Mouse (Mus musculus): ENCODE measurements around the gene Scamp1. TPM values are rescaled to one million over a fixed set of nuclear protein-coding genes. Genes with fewer than 3 reads are reported as not detected.

The Scamp1 gene
- total RNA-seq, 4 experiments from 2014 or later: 179 to 217 (median 192) TPM

DNA sequence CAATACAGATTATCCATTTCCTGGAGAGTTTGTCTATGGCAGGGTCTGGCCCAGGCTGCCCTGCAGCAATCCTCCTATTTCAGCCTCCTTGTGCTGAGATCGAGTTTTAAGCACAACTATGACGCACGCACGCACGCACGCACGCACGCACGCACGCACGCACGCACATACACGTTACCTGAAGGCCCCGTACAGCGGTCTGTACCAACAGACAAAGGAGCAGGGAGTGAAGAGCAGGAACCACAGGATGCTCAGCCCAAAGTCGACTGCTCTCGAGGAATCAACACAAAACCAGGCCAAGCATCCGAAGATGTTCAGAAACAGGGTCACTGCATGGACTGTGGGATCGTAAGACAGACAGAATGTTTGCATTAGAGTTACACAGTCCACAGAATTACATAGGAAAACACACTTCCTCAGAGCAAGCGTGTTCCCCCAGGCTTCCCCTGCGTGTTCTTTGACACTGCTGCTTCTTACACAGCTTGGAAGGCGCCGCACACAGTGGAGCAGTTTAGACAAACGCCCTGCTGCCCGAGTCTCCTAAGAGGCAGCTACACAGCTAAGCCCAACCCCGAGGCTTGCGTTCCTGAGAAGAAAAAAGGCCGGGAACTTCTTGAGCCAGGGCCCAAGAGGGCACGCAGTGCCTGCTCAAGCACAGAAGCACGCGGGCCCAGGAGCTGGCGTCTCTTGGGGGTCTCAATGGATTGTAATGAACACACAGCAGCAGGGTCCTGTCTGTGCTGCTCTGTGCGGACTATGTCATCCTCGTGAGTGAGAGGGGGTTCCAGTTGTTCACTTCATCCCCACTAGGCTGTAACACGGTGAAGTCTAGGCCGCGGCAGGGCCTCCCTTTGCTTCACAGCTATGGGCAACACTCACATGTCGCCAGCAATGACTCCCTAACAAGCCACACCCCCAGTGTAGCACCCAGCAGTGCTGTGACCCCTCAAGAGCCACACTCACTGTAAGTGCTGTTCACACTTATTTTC is 60.6 kb downstream of the Scamp1 start:
- DNase-seq (ENCODE audit: low spot score in 2 of 2): no peak

DNA sequence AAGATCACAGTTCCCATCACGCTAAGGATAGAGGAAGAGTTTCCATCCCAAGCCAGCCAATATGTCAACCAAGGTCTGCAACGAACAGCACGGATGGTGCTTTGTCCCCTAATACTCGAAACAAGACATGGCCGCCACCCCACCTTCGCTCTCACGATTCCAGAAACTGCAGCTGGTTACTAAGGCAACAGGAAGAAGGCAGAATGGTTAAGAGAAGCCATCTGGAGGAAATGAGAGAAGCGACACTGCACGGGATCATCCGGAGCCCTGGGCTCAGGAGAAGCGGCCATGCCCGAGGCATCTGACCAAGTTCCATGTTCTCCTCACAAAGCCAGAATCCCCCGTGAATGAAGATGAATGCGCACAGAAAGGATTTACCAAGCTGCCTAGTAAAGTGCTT is 62.0 kb downstream of the Scamp1 start:
- DNase-seq (ENCODE audit: low spot score in 2 of 2): peak in 1 of 2 experiments; percentile 23

DNA sequence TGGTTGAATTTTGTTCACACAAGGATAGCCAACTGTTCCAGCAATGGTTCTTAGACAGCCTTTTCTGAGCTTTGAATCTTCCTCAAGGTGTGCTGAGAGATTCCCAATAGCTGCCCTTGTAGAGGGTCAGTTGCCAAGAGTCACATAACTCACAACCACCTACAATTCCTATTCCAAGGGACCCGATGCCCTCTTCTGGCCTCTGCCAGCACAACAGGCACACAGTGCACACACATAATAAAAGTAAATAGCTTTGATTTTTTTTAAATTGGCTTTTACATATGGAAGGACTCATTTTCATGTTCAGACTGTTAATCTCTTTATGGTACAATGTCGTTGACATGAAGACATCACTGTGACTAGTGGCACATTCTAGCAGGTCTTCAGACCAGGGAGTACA is 72.9 kb downstream of the Scamp1 start:
- no peak for DNase-seq (ENCODE audit: low spot score in 2 of 2)

DNA sequence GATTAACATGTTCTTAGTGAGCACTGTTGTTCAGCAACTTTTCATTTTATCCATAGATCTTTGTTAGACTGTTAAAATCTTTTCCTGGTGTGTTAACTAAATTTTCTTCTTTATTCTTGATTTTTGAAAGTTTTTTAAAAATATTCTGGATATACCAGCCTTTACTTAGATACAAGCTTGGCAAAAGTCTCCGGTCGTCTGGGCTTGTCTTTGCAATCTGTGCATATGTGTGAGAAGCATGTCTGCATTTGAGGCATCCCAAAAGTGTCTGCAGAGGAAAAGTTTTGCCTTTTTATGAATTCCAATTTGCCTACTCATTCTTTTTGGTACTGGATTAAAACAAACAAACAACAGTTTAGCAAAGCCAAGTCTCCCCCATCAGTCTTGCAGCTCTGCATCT is 73.5 kb downstream of the Scamp1 start:
- no peak for DNase-seq (ENCODE audit: low spot score in 2 of 2)

DNA sequence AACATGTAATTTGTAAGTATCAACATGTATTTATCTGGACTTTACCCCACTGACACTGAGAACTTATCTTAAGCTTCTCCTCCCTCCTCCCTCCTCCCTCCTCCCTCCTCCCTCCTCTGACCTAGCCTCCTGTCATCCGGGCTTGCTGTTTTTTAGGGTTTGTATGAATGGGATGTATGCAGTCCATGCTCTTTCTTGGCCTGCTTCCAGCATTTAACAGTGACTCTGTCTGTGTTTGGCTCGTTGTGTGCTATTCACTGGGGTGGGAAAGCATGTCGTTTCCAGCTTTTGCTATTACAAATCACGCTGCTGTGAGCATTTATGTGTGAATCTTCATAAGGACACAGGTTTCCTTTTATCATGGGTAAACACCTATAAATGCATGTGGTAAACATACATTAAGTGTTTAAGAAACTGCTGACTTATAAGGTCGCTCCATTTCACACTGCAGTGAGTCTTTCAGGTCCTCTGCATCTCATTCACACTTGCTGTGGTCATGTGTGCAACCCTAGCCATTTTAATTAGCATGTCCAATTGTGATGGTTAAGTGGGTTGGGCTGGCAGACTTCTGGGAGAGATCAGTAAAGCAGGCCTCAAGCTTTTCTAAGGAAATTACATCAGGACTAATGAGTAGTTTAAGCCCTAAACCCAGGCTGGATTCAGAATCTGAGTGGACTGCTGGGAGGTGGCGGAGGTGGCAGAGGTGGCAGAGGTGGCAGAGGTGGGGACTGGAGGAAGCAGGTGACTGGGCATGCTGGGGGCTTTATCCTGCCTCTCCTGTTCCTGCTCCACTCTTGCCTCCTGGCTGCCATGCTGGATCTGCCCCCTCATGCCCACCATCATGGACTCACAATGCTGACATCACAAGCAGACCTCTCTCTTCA is 74.2 kb downstream of the Scamp1 start:
- DNase-seq (ENCODE audit: low spot score in 2 of 2): no peak

DNA sequence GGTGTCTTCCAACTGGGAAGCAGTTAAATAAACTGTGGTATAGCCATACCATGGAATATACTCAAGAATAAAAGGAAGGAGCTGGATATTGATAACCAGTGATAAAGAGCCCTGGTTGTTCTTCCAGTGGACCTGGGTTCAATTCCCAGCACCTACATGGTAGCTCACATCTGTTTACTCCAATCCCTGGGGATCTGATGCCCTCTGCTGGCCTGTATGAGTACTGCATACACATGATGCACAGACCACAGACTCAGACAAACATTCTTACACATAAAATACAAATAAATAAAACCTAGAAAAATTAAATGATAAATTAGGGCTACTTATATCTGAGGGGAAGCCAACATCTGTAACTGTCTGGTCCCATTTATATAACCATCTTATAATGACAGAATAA is 76.8 kb downstream of the Scamp1 start:
- no peak for DNase-seq (ENCODE audit: low spot score in 2 of 2)

DNA sequence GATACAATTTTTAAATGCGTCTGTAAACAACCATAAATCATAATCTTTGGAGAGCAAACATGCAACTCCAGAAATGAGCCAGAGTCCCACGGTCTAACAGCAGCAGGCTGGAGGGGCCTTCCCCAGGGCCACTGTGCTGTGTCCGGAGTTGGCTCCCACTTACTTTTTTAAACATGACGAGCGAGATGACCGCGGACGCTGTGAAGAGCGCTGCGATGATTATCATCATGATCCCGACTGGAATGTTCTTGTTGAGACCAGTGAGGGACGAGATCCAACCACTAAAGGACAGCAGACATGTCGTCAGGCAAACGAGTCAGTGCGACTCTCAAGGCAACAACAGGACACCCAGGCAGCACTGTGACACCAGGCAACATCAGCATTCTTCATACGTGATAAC is 77.7 kb downstream of the Scamp1 start:
- no peak for DNase-seq (ENCODE audit: low spot score in 2 of 2)

DNA sequence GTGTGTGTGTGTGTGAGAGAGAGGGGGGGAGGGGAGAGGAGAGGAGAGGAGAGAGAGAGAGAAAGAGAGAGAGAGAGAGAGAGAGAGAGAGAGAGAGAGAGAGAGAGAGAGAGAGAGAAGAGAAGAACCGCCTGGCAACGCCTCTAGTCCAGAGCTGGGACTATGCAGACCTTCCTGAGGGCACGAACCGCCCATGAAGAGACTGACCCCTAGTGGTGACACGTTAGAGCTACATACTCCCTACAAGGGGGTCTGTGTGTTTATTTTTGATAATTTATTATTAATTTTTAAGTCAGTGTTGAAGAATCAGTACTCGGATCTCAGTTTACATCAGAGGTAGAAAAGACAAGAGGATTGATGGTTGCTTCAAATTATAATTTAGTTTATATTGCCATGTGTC is 80.4 kb downstream of the Scamp1 start:
- no peak for DNase-seq (ENCODE audit: low spot score in 2 of 2)

DNA sequence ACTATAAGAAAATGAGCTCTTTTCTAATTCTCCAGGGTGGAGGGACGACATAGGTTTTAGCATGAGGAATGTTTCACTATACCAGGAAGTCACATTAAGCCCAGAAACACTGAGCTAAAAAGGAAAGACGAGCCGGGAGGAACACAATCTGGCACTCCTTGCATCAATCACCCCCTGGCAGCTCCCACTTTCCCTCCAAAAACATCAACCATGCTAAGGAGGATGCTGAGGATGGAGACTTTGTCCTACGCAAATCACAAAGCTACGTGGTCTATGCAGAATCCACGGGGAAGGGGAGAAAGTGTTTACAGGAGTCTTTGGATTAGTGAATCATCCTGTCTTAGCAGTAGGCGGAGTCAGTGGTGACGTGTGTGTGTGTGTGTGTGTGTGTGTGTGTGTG is 85.8 kb downstream of the Scamp1 start:
- no peak for DNase-seq (ENCODE audit: low spot score in 2 of 2)

DNA sequence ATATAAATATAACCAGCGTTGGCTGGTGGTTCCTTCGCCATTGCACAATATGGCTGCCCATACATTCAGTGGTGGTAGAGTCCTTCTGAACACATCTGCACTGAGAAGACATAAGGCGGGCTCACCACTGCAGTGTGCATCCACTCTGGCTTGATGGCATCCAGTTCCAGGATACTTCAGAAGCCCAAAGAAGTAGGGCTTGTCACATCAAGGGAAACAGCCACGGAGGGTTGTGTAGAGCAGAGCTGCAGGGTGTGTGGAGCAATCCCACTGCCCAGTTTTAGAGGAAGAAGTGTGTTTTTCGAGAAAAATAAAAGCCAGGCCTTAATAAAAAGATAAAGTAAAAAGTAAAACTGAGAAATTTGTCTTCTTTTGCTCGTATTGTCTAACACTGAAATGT is 87.0 kb downstream of the Scamp1 start:
- no peak for DNase-seq (ENCODE audit: low spot score in 2 of 2)

DNA sequence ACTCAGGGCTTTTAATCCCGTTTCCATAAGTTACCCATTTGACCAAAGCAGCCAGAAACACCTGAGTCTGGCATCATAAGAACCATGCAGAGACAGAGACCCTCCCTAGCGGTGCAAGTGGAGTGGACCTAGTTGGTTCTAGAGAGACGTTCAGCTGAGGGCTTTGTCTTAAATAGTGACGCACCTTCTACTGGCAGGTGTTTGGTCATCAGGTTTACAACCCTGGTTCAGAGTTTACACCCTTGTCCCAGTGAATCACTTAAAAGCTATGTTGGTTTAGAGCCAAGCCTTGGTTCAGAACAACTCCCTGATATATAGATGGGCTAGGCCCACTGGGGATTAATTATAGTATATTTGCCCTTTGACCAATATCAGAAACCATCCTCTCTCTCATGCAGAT is 92.4 kb downstream of the Scamp1 start:
- DNase-seq (ENCODE audit: low spot score in 2 of 2): no peak

DNA sequence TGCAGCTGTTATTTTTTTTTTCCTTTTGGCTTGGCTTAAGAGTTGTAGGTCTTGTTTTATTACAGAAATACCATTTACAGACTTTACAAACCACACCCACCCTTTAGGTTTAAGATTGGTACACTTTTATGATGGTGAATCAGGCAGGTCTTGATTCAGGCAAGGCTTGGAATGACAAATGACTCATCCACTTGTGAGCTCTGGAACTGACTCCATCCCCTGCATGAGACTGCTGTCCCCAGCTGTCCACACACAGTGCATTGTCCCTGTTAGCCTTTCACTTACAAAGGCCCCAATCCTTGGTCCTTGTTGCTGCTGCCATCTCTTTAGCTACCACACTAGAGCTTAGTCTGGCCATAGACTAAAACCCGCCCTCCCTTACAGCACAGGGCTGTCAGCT is 95.3 kb downstream of the Scamp1 start:
- DNase-seq (ENCODE audit: low spot score in 2 of 2): no peak

DNA sequence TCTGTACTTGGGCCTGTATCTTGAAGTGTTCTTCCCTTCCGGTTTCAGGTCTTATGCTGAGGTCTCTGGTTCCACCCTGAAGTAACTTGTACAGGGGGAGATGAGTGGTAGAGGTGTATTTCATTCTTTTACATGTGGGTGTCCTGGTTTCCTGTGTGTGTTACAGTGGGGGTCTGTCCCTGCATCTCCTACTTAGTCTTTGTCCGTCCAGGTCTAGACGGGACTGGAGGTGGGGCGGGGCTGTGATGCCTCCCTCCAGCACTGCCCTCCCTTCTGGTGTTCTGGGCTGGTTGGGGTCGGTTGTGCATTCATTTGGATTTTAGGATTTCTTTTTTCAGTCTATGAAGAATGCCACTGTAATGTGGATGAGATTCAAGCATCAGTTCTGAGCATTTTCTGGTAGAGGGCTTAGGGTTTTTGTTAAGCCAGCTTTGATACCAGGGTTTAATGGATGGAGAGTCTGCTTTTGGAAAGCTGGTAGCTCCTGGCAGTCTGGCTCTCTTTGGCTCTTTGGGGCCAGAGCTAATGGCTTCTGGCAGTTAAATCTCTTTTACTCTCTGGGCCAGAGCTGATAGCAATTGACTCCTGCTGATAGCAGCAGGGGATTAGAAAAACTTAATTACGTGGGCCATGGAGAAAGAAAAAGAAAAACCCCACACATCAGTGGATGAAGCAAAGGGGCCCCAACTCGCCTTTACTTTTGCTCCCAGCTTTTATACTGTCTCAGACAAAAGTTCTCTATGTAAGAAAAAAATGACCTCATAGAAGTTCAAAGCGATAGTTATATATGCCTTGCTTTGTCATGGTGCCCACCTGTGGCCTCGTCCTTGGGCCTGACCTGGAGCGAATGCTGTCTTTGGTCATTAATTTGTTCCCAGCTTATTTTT is 97.2 kb downstream of the Scamp1 start:
- no peak for DNase-seq (ENCODE audit: low spot score in 2 of 2)

DNA sequence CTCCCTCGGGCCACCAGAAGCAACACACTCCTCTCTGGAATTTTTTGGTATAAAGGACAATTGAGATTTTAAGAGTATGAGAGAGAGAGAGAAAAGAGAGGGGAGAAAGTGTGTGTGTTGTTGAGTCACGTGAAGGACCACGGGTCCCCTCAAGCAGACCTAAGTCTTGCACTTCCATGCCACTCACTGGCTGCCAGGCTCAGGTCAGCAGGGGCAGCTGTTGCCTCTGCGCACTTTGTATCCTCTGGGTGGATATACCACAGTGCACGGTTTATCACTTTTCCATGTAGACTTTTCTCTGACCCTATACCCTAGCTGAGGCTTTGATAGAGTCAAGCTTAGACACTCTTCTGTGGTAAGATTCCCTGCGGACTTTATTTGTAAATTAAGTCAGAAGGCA is 100.0 kb downstream of the Scamp1 start:
- DNase-seq (ENCODE audit: low spot score in 2 of 2): no peak

DNA sequence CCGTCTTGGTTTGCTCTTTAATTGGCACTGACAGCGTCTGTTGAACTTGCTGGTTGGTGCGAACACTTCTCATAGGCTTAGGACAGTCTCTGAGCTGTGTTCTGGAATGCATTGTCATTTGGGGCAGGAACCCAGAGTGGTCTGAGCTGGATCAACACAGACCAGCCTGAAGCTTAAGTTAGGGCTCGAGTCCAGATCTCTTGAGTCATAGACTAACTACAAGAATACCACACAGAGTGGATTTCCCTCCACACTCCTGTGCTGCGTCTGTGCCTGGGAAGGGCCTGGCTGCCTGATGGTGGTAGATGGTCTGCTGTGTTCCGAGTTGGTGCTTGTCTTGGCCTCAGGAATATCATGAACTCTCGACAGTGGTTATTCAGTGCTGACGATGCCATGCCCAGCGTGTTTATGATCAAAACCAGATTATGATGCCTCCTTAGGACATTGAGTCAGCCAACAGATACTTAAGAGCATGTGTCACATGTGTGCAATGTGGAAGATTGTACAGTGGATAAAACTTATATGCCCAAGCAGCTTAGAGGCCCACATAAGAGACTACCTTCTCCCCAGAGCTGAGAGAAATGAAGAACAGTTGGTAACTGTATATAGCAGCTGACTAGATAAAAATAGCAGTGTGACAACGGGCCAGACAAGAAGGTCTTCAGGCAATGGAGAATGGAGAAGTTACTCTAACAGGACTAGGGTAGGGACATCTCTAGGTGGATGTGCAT is 100.8 kb downstream of the Scamp1 start:
- DNase-seq (ENCODE audit: low spot score in 2 of 2): no peak

DNA sequence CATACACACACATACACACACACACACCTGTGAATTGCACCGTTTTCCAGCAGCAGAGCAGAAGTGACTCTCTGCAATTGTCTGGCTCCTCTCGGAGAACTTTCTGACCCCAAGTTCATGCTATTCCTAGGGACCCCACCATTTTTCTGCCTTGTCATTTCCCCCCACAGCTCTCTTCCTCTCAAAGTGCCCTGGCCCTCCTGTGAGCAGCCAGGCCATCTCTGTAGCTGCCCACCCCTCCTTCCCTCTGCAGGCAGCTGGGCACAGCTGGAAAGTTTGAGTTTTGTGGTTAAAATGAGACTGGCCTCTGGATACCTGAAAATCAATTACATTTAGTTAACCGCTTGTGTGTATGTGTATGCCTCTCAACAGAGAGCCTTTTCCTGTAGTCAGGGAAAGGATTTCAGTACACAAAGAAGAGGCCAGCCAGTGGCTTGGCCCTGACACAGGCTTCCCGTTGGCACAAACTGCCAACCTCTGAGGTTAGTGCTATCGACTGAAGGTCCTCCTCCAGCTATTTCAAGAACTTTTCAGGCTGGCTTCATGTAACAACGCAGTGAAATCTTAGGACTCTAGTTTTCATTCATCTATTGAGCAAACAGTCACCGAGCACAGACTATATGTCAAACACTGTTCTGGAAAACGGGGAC is 102.2 kb downstream of the Scamp1 start:
- DNase-seq (ENCODE audit: low spot score in 2 of 2): no peak

DNA sequence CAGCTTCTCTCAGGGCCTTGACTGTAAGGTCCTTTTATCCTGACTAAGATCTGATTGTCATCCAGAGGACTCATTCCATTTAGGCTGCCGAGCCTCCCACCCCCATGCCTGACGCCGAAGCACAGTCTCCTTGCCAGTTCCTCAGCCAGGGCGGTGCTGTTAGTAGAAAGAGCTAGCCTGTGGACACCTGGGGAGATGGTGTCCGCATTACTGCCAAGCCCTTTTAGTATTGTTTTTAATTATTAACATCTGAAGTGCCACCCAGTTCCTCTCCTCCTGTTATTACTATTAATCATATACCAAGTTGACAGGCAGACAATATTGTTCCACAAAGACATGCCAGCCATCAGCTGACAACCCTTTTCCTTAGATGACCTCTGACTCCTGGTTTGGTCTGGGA is 103.6 kb downstream of the Scamp1 start:
- DNase-seq (ENCODE audit: low spot score in 2 of 2): no peak

DNA sequence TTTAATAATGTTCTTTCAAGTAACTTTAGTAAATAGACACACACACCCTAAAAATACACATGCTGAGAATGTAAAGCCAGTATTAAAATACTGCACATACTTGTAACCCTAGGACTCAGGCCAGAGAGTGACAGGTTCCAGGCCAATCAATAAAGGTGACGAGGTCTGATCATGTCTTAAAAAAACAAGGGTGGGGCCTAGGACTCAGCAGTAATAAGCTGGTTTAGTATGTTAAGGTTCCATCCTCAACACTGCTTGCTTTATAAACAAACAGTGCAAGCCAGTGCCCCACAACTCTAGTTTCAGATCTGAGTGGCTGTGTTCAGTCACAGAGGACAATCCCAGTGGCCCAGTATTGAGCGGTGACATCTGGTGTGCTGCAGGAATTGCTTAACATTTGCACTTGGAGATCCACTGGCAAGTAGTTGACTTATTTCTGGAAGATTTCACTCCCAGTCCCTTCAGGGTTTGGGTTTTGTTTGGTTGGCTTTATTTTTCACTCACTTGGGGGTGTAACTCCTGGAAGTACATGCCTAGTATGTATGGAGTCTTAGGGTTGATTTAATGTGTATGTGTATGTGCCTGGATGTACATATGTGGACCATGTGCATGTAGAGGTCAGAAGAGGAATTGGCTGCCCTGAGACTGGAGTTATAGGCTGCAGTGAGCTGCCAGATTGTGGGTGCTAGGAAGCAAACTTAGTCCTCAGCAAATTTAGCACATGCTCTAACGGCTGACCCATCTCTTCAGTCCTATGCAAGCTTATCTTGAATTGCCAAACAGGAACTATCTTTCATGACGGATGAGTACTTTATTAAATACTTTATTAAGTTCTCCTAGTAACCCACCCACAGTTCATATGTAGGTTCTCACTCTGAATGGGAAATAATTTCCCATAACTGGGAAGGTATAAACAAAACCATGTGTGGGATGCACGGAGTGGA is 104.9 kb downstream of the Scamp1 start:
- DNase-seq (ENCODE audit: low spot score in 2 of 2): no peak
